Mouse (Mus musculus) midbrain, embryonic 12.5 days (tissue): ENCODE measurements around the gene A4galt. TPM values are rescaled to one million over a fixed set of nuclear protein-coding genes. Genes with fewer than 3 reads are reported as not detected.

Source experiments
- polyA plus RNA-seq: library from polyadenylated mRNA; unstranded; fragments of >200 nt; fragmentation: Nextera tagmentation; extraction: Ambion mirVana; gene quantifications from 2 replicates; pipeline ENCODE4 v1.2.1, GENCODE M21; 2016

A4galt gene
- polyA plus RNA-seq, 1 experiment from 2014 or later = 2.9 TPM

Other genes with a start within 250 kb of the A4galt start
- 3.3 and 4.2 TPM in 2 replicates for gene Nfam1, start 218.5 kb downstream of the A4galt start, polyA plus RNA-seq
- 42.6 and 43.0 TPM in 2 replicates for gene Serhl, start 162.3 kb downstream of the A4galt start, polyA plus RNA-seq
- gene Rrp7a, start 129.0 kb downstream of the A4galt start, polyA plus RNA-seq = 64.6 and 73.9 TPM in 2 replicates
- gene Poldip3, start 102.4 kb downstream of the A4galt start, polyA plus RNA-seq = 183 and 185 TPM in 2 replicates
- 139 and 148 TPM in 2 replicates for gene Cyb5r3, start 79.2 kb downstream of the A4galt start, polyA plus RNA-seq
- 38.8 and 40.0 TPM in 2 replicates for gene Arfgap3, start 98.5 kb upstream of the A4galt start, polyA plus RNA-seq
- 43.1 and 43.6 TPM in 2 replicates for gene Pacsin2, start 212.8 kb upstream of the A4galt start, polyA plus RNA-seq